Mouse (Mus musculus): ENCODE measurements at regions not wholly inside any gene's neighbourhood (a gene's known extent, or its start where the extent isn't known, plus 50 kb on each side); places are given as distances from the start of the nearest gene placed in this dataset.

- ATAC-seq (ENCODE audit: low read depth): peak; percentile 78
These were observed 85.3 kb upstream of the Gm37988 start for GRCm38 (mm10) chr1:4722333-4722931.

More at GRCm38 (mm10) chr1:4722333-4722931, 85.3 kb upstream of the Gm37988 start:
- Histone ChIP-seq H3K27me3 (ENCODE audit: control insufficient read depth, insufficient read depth, low read depth, low read length) (no peaks in the 10 kb centered on the region), H3K4me3 (ENCODE audit: low read length) (no peak overlapping the region), H3K4me2 (ENCODE audit: low read depth, low read length) (no peak overlapping the region), H3K27ac (ENCODE audit: low read length) (no peak overlapping the region), H3K36me3 (ENCODE audit: control insufficient read depth, insufficient read depth, low read length) (no peaks in the 10 kb centered on the region), H3K9me3 (ENCODE audit: control insufficient read depth, low read length) (no peaks in the 10 kb centered on the region), H3K4me1 (replicated peaks; ENCODE audit: control insufficient read depth, insufficient read depth, low read length) (no peaks in the 10 kb centered on the region), H3K9ac (ENCODE audit: low read length) (no peak overlapping the region)
- 56% methylated on average over 10 of the region's 10 CpGs for WGBS

Data from lung, embryonic 16.5 days (tissue).